9 mouse cellular contexts compared by ENCODE assay signal in the genomic region with DNA sequence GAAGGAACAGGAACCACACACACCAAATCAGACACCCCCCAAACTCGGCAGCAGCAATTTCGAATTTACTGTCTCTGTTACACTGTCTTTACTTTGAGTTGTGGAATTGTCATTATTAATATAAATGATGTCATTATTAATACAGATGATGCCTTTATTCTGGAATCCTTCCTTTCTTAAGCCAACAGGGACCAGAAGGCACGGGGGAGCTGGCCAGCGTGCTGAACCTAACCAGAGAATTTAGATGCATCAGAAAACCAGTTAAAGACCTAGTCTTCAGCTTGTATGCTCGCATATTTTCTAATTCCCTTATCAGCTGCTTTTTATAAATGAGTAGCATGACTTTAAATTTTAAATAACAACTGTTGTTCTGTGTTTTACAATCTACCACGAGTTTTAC. TPM values are rescaled to one million over a fixed set of nuclear protein-coding genes. Genes with fewer than 3 reads are reported as not detected.
A peak's percentile ranks its signal among the peaks of the same experiment; 100 is the strongest.
DNase-seq lines count a peak whose midpoint lies in the region; ATAC-seq and TF ChIP-seq lines count a peak whose summit lies in the region.
"Had no signal": no experiment of that assay in that cellular context is flagged by ENCODE, and none has a peak within 500 bp of the region (broad histone marks: within the 10 kb centered on the region; RNA-seq: fewer than 3 reads in every experiment).

No protein-coding gene starts in this region.

- ATAC-seq in kidney, postnatal 0 days (replicated peaks; ENCODE audit: low FRiP score, low read depth) = no peak
- ATAC-seq in kidney, embryonic 16.5 days (ENCODE audit: low FRiP score, low TSS enrichment) = no peak
- no peak for ATAC-seq in forebrain, embryonic 14.5 days
- ATAC-seq in midbrain, embryonic 16.5 days = no peak

- H3K4me2 ChIP-seq in kidney, postnatal 0 days (ENCODE audit: low read length) = no peak overlapping the region
- no peak overlapping the region for H3K4me2 ChIP-seq in kidney, embryonic 16.5 days (replicated peaks; ENCODE audit: low read depth, low read length)
- H3K4me2 ChIP-seq in forebrain, embryonic 14.5 days (ENCODE audit: low read length) = peak overlapping the region; percentile 72
- peak overlapping the region; percentile 75 for H3K4me2 ChIP-seq in midbrain, embryonic 16.5 days (ENCODE audit: low read length)

- no peak overlapping the region for H3K4me3 ChIP-seq in kidney, postnatal 0 days (replicated peaks; ENCODE audit: low read depth, low read length)
- no peak overlapping the region for H3K4me3 ChIP-seq in kidney, embryonic 16.5 days (ENCODE audit: low read length)
- H3K4me3 ChIP-seq in forebrain, embryonic 14.5 days (ENCODE audit: low read depth, low read length) = no peak overlapping the region
- H3K4me3 ChIP-seq in midbrain, embryonic 16.5 days (ENCODE audit: low read depth, low read length) = peak overlapping the region; percentile 50
- H3K4me3 ChIP-seq: megakaryocyte, embryonic 14.5 days had no signal

- WGBS in kidney, postnatal 0 days = 11% methylated on average over 6 of the region's 6 CpGs
- 12% methylated on average over 6 of the region's 6 CpGs for WGBS in kidney, embryonic 16.5 days
- WGBS in forebrain, embryonic 14.5 days = 18% methylated on average over 6 of the region's 6 CpGs
- WGBS in midbrain, embryonic 16.5 days = 16% methylated on average over 6 of the region's 6 CpGs

- peaks cover 20% of the 10 kb centered on the region for H3K27me3 ChIP-seq in kidney, postnatal 0 days (ENCODE audit: insufficient read depth, low read length)
- H3K27me3 ChIP-seq in kidney, embryonic 16.5 days (ENCODE audit: insufficient read depth, low read length) = peaks cover 28% of the 10 kb centered on the region
- no peaks in the 10 kb centered on the region for H3K27me3 ChIP-seq in forebrain, embryonic 14.5 days (replicated peaks; ENCODE audit: control insufficient read depth, insufficient read depth, low read length)
- H3K27me3 ChIP-seq in midbrain, embryonic 16.5 days (ENCODE audit: control insufficient read depth, insufficient read depth, low read depth, low read length) = no peaks in the 10 kb centered on the region

- no peak overlapping the region for H3K27ac ChIP-seq in kidney, postnatal 0 days
- no peak overlapping the region for H3K27ac ChIP-seq in kidney, embryonic 16.5 days (ENCODE audit: low read length)
- H3K27ac ChIP-seq in forebrain, embryonic 14.5 days (ENCODE audit: low read depth, low read length) = no peak overlapping the region
- peak overlapping the region; percentile 98 for H3K27ac ChIP-seq in midbrain, embryonic 16.5 days (ENCODE audit: low read length)

- no peaks in the 10 kb centered on the region for H3K36me3 ChIP-seq in kidney, postnatal 0 days (ENCODE audit: insufficient read depth, low read length)
- no peaks in the 10 kb centered on the region for H3K36me3 ChIP-seq in kidney, embryonic 16.5 days (ENCODE audit: insufficient read depth, low read length)
- no peaks in the 10 kb centered on the region for H3K36me3 ChIP-seq in forebrain, embryonic 14.5 days (ENCODE audit: control insufficient read depth, insufficient read depth, low read length)
- no peaks in the 10 kb centered on the region for H3K36me3 ChIP-seq in midbrain, embryonic 16.5 days (ENCODE audit: control insufficient read depth, insufficient read depth, low read length)

- TF ChIP-seq CTCF in kidney, postnatal 0 days (IDR thresholded peaks at IDR 0.05; ENCODE audit: low read depth) = no peak

- no peaks in the 10 kb centered on the region for H3K9me3 ChIP-seq in kidney, postnatal 0 days (replicated peaks; ENCODE audit: low read length)
- H3K9me3 ChIP-seq in kidney, embryonic 16.5 days (ENCODE audit: low read length) = peaks cover 3% of the 10 kb centered on the region; the same call in 1 of the 2 replicates
- H3K9me3 ChIP-seq in forebrain, embryonic 14.5 days (replicated peaks; ENCODE audit: control insufficient read depth, low read length) = no peaks in the 10 kb centered on the region
- no peaks in the 10 kb centered on the region for H3K9me3 ChIP-seq in midbrain, embryonic 16.5 days (replicated peaks; ENCODE audit: control insufficient read depth, low read length, poor library complexity, severe bottlenecking)

- H3K4me1 ChIP-seq in kidney, postnatal 0 days (replicated peaks; ENCODE audit: insufficient read depth, low read length) = 0 out of 2 replicates have a peak, but pooled peaks cover 9% of the 10 kb centered on the region
- H3K4me1 ChIP-seq in kidney, embryonic 16.5 days (ENCODE audit: insufficient read depth, low read length) = peaks cover 17% of the 10 kb centered on the region
- H3K4me1 ChIP-seq in forebrain, embryonic 14.5 days (ENCODE audit: control insufficient read depth, insufficient read depth, low read length) = peaks cover 9% of the 10 kb centered on the region; the same call in 1 of the 2 replicates
- H3K4me1 ChIP-seq in midbrain, embryonic 16.5 days (ENCODE audit: control insufficient read depth, insufficient read depth, low read length) = peaks cover 18% of the 10 kb centered on the region
- H3K4me1 ChIP-seq: megakaryocyte, embryonic 14.5 days had no signal

- peak; percentile 76 for DNase-seq in kidney, postnatal 0 days (ENCODE audit: low spot score)
- peak; percentile 2 for DNase-seq in adipocyte (ENCODE audit: low spot score)
- DNase-seq in forebrain, embryonic 14.5 days (ENCODE audit: low spot score) = peak; percentile 40
- DNase-seq in left cerebral cortex, adult 8-10 months (ENCODE audit: low spot score in 2 of 2) = no peak
- DNase-seq in thymus, postnatal 36 days = no peak
- no peak for DNase-seq in spleen, adult 18-20 months

- H3K9ac ChIP-seq in kidney, postnatal 0 days (ENCODE audit: low read depth, low read length) = no peak overlapping the region
- no peak overlapping the region for H3K9ac ChIP-seq in kidney, embryonic 16.5 days (replicated peaks; ENCODE audit: low read length)
- no peak overlapping the region for H3K9ac ChIP-seq in forebrain, embryonic 14.5 days (ENCODE audit: low read length)
- no peak overlapping the region for H3K9ac ChIP-seq in midbrain, embryonic 16.5 days (ENCODE audit: low read depth, low read length)

RNA-seq across cellular contexts. Expression of a gene that starts 0.9 kb away (rescaled TPM):
- polyA plus RNA-seq in kidney, postnatal 0 days (2015; fragmentation: Nextera tagmentation; extraction: Ambion mirVana) = 0.13 and 0.18 TPM in 2 replicates
- polyA plus RNA-seq in kidney, embryonic 16.5 days (2015; fragmentation: Nextera tagmentation; extraction: Ambion mirVana) = 0.57 and 0.70 TPM in 2 replicates
- polyA plus RNA-seq in forebrain, embryonic 14.5 days (2014; fragmentation: Nextera tagmentation; extraction: Ambion mirVana) = 36.0 TPM in 2 replicates
- polyA plus RNA-seq in midbrain, embryonic 16.5 days (2015; fragmentation: Nextera tagmentation; extraction: Ambion mirVana) = 38.2 and 42.7 TPM in 2 replicates
- 100 to 1,000 TPM; 216 to 245 (median 229) TPM for total RNA-seq in left cerebral cortex, adult 8-10 months (2022)

Comparison
In these comparisons a context has a peak if more than half of its experiments do, and no peak if none do; other contexts are left out.
1. DNase-seq: peak in kidney, postnatal 0 days (single experiment), adipocyte (single experiment) and forebrain, embryonic 14.5 days (single experiment); none in left cerebral cortex, adult 8-10 months (0 of 2), thymus, postnatal 36 days (0 of 2) and spleen, adult 18-20 months (0 of 2).
2. H3K4me2 ChIP-seq: peak in forebrain, embryonic 14.5 days (single experiment) and midbrain, embryonic 16.5 days (single experiment); none in kidney, postnatal 0 days (single experiment) and kidney, embryonic 16.5 days (single experiment).
3. RNA of a gene that starts 0.9 kb away (polyA plus RNA-seq): 38.2 to 42.7 TPM in midbrain, embryonic 16.5 days and 36.0 TPM in forebrain, embryonic 14.5 days; 0.57 to 0.70 TPM in kidney, embryonic 16.5 days and 0.13 to 0.18 TPM in kidney, postnatal 0 days; every median in the first group is over 10 times any median in the second.